Mouse (Mus musculus): Measurements from ENCODE around the gene Sectm1a. TPM values are rescaled to one million over a fixed set of nuclear protein-coding genes. Genes with fewer than 3 reads are reported as not detected.
"Not testable (repeated sequence)": the region's sequence is repeated elsewhere in the genome, so short reads cannot be mapped to it uniquely, and the experiment has no call there.

The Sectm1a gene
- under 1 TPM in 1 of 2 experiments, not detected in 1; 0.22 TPM for total RNA-seq (2021)
- long read RNA-seq, experiment 1, partial matches to known transcripts = 0 of 1 reads
- long read RNA-seq, experiment 1, other reads (novel, unspliced or antisense) = 0 of 1 reads
- long read RNA-seq, experiment 2 = 0 reads

GRCm38 (mm10) chr11:121081120-121081519 is at the start of gene Sectm1a:
Gene Sectm1a (minus strand): TSS chr11:121081220.
- no peak for DNase-seq (ENCODE audit: low spot score in 2 of 2)

GRCm38 (mm10) chr11:121129616-121130015 is 48.6 kb upstream of the Sectm1a start:
- no peak for DNase-seq (ENCODE audit: low spot score in 2 of 2)

GRCm38 (mm10) chr11:121127441-121127840 is 46.4 kb upstream of the Sectm1a start:
- DNase-seq (ENCODE audit: low spot score in 2 of 2) = no peak

GRCm38 (mm10) chr11:121126395-121126794 is 45.4 kb upstream of the Sectm1a start:
- no peak for DNase-seq (ENCODE audit: low spot score in 2 of 2)

GRCm38 (mm10) chr11:121125522-121126172 is 44.6 kb upstream of the Sectm1a start:
- no peak for DNase-seq (ENCODE audit: low spot score in 2 of 2)

GRCm38 (mm10) chr11:121123438-121123837 is 42.4 kb upstream of the Sectm1a start:
- no peak for DNase-seq (ENCODE audit: low spot score in 2 of 2)

- no peak for DNase-seq (ENCODE audit: low spot score in 2 of 2)
These were observed 41.1 kb upstream of the Sectm1a start for GRCm38 (mm10) chr11:121122024-121122670.

- no peak for DNase-seq (ENCODE audit: low spot score in 2 of 2)
These were observed 40.1 kb upstream of the Sectm1a start for GRCm38 (mm10) chr11:121121151-121121550.

- DNase-seq (ENCODE audit: low spot score in 2 of 2) = no peak
These were observed 37.6 kb upstream of the Sectm1a start, which contains the start of gene Tex19.2 for GRCm38 (mm10) chr11:121118577-121118976. Gene Tex19.2 (minus strand): TSS chr11:121118677.

GRCm38 (mm10) chr11:121118106-121118505 is 37.1 kb upstream of the Sectm1a start:
- no peak for DNase-seq (ENCODE audit: low spot score in 2 of 2)

- no peak for DNase-seq (ENCODE audit: low spot score in 2 of 2)
These were observed 31.2 kb upstream of the Sectm1a start for GRCm38 (mm10) chr11:121112091-121112775.

GRCm38 (mm10) chr11:121111601-121112000 is 30.6 kb upstream of the Sectm1a start:
- DNase-seq (ENCODE audit: low spot score in 2 of 2) = no peak

GRCm38 (mm10) chr11:121111051-121111450 is 30.0 kb upstream of the Sectm1a start:
- DNase-seq (ENCODE audit: low spot score in 2 of 2) = no peak

GRCm38 (mm10) chr11:121109986-121110385 is 29.0 kb upstream of the Sectm1a start:
- no peak for DNase-seq (ENCODE audit: low spot score in 2 of 2)

GRCm38 (mm10) chr11:121108061-121108460 is 27.0 kb upstream of the Sectm1a start:
- DNase-seq (ENCODE audit: low spot score in 2 of 2) = no peak

GRCm38 (mm10) chr11:121107242-121107641 is 26.2 kb upstream of the Sectm1a start:
- DNase-seq (ENCODE audit: low spot score in 2 of 2) = not testable (repeated sequence)

GRCm38 (mm10) chr11:121101124-121101805 is 20.2 kb upstream of the Sectm1a start:
- DNase-seq (ENCODE audit: low spot score in 2 of 2) = no peak

GRCm38 (mm10) chr11:121100692-121101091 is 19.7 kb upstream of the Sectm1a start:
- DNase-seq (ENCODE audit: low spot score in 2 of 2) = no peak

- no peak for DNase-seq (ENCODE audit: low spot score in 2 of 2)
These were observed 18.7 kb upstream of the Sectm1a start for GRCm38 (mm10) chr11:121099762-121100161.

- no peak for DNase-seq (ENCODE audit: low spot score in 2 of 2)
These were observed 11.9 kb upstream of the Sectm1a start for GRCm38 (mm10) chr11:121092606-121093585.

All from adrenal gland, postnatal 4 days (tissue).